Mouse (Mus musculus) E14TG2a.4 (cell line): ENCODE data around the gene Stx11.
"Not testable (repeated sequence)": the region's sequence is repeated elsewhere in the genome, so short reads cannot be mapped to it uniquely, and the experiment has no call there.

Experiments
- H3K27me3 ChIP-seq: 2 replicates; pipeline ENCODE4 v1.6.1; 2014; ENCODE audit warnings: low read length, control low read depth; ENCODE audit not compliant: insufficient read depth
- H3K36me3 ChIP-seq: 2 replicates; pipeline ENCODE4 v1.6.1; 2014; ENCODE audit warnings: low read length, control low read depth; ENCODE audit not compliant: insufficient read depth
- H3K4me1 ChIP-seq: replicated peaks from 2 replicates; pipeline ENCODE4 v1.6.1; 2014; ENCODE audit warnings: low read depth, low read length, control low read depth
- H3K4me3 ChIP-seq: replicated peaks from 2 replicates; pipeline ENCODE4 v1.5.1; 2014; ENCODE audit warnings: mild to moderate bottlenecking, low read length
- H3K9me3 ChIP-seq: 2 replicates; pipeline ENCODE4 v1.6.1; 2014; ENCODE audit warnings: low read length, control low read depth
- CTCF ChIP-seq: conservative IDR thresholded peaks from 2 replicates; pipeline ENCODE4 v1.5.1; 2014; ENCODE audit warnings: low read length
- NANOG ChIP-seq: IDR thresholded peaks from 2 replicates; pipeline ENCODE4 v1.6.1; 2014; ENCODE audit warnings: borderline replicate concordance, low read length, mixed read lengths
- POU5F1 ChIP-seq: IDR thresholded peaks from 2 replicates; pipeline ENCODE4 v1.6.1; 2014; ENCODE audit warnings: low read length, borderline replicate concordance

Stx11 gene

DNA sequence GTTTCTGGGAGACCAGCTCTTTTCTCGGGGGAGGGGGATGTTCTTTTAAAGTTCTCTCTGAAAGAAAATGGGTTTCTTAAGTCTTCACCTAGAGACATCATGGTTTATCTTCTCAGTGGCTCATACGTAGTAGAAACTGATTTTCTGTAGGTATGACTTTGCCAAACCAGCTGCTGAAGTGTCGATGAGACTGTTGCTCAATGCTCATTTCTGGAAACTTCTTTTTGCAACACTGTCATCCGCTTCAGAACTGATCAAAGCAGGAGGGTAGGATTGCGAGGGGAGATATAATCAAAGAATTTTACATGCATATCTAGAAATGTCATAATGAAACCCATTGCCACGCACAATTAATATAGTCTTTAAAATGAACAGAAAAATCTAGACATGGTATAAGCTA, 10.5 kb upstream of the Stx11 start:
- no peaks in the 10 kb centered on the region for H3K27me3 ChIP-seq
- H3K4me1 ChIP-seq = no peaks in the 10 kb centered on the region
- no peaks in the 10 kb centered on the region for H3K36me3 ChIP-seq
- TF ChIP-seq POU5F1 = no peak
- TF ChIP-seq NANOG = no peak
- TF ChIP-seq CTCF = no peak
- 0 out of 2 replicates have a peak, but pooled peaks cover 4% of the 10 kb centered on the region for H3K9me3 ChIP-seq
- H3K4me3 ChIP-seq = no peak overlapping the region

DNA sequence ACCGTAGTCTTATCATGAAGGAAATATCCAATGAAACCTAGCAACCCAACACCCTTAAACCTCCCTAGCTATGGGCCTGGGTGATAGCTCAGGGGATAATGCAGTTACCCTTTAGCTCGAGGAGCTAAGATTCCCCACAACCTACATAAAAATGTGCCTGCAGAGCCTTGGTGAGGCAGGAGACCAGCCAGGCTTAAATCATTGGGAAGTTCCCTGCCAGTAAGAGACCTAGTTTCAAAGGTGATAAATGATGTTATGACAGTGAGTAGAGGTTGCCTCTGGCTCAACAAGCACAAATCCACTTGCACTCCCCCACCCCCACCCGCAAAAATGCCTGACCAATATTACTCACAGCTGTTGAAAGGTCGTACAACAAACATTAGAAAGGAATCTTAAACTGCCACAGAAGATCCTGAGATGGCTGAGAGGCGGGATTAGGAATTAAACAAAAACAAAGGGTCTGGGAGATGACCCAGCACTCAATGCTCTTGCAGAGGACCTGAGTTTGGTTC, 1.6 kb upstream of the Stx11 start:
- Histone ChIP-seq H3K4me3 (no peak overlapping the region), H3K27me3 (peaks cover 57% of the 10 kb centered on the region)
- no peak for TF ChIP-seq NANOG
- no peak for TF ChIP-seq POU5F1
- TF ChIP-seq CTCF = no peak

DNA sequence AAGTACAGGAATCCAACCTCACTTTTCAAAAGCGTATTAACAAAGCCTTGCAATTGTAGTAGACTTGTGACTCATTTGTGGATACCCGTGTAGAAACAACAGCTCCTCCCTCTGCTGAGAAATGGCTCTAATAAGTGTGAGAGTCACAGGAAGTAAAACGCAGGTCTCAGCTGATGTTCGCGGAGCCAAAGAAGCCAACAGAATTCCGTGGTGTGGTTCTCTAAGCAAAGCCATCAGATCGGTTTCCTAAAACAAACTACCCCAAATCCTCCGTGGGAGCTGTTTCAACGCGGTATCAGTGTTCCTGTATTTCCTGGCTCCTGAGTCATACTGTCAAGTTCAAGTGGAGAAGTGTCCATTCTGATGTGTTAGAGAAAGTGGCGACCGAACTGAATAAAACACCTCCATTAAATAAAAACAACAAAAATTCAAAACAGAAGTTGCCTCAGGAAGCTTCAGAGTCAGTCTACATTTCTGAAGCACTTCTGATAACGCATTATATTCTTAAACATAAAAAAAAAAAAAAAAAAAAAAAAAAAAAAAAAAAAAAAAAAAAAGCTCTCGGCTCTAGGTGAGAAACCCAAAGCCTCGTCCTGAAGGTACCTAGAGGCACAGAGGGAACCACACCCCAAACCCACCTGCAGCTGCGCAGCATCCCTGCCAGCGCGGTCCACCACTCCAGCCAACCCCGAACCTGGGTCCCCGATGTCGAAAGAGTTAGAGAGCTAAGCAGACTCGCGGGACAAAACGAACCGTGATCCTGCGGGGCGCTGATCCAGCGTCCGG, 543 bp downstream of the Stx11 start:
- Histone ChIP-seq H3K9me3 (peaks cover 5% of the 10 kb centered on the region), H3K36me3 (no peaks in the 10 kb centered on the region), H3K27me3 (peaks cover 58% of the 10 kb centered on the region), H3K4me1 (peaks cover 8% of the 10 kb centered on the region), H3K4me3 (peak overlapping the region; percentile 89)
- no peak for TF ChIP-seq NANOG
- no peak for TF ChIP-seq CTCF
- no peak for TF ChIP-seq POU5F1

More for the DNA sequence above, 1.6 kb upstream of the Stx11 start:
- Histone ChIP-seq H3K9me3 (no peaks in the 10 kb centered on the region), H3K4me1 (peaks cover 8% of the 10 kb centered on the region), H3K36me3 (no peaks in the 10 kb centered on the region)

DNA sequence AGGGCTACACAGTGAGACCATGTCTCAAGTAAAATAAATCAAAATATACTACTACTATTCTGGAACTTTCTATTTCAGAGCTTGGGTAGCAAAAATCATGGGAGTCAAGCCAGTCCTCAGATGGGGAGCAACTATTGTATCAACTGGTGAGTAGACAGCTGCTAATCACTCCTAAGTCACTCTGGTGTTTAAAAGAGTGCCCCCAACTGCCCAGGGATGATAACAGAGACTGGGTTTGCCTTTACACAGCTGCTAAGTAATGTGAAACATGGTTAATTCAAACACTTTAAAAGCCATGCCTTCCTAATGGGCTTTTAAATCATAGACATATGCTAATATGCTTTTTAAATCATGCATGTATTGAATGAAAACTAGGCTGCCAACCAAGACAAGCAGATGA, 1.9 kb downstream of the Stx11 start:
- Histone ChIP-seq H3K9me3 (peaks cover 5% of the 10 kb centered on the region), H3K4me3 (no peak overlapping the region), H3K4me1 (peaks cover 8% of the 10 kb centered on the region), H3K27me3 (peaks cover 53% of the 10 kb centered on the region), H3K36me3 (no peaks in the 10 kb centered on the region)
- no peak for TF ChIP-seq POU5F1

DNA sequence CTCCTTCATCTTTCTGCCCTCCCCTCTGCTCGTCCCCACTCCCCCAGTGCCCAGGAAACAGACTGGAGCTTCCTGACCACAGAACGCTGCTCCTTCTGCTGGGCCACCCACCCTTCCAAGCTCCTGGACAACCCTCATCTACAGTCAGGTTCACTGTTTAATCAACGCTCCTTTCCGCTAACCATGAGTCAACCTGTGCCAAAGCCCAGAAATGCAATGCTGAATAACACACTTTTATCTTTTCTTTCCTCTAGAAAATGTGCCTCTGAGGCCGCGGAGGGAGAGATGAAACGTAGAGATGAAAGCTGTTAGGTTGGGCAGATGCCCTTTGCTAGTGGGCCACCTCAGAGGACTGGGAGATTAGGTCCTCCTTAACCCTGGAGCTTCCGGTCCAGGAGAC, 2.6 kb downstream of the Stx11 start:
- H3K9me3 ChIP-seq = peaks cover 5% of the 10 kb centered on the region
- H3K27me3 ChIP-seq = peaks cover 46% of the 10 kb centered on the region
- TF ChIP-seq POU5F1 (no peak), CTCF (no peak), NANOG (no peak)
- H3K4me1 ChIP-seq = peaks cover 8% of the 10 kb centered on the region
- no peak overlapping the region for H3K4me3 ChIP-seq
- no peaks in the 10 kb centered on the region for H3K36me3 ChIP-seq

DNA sequence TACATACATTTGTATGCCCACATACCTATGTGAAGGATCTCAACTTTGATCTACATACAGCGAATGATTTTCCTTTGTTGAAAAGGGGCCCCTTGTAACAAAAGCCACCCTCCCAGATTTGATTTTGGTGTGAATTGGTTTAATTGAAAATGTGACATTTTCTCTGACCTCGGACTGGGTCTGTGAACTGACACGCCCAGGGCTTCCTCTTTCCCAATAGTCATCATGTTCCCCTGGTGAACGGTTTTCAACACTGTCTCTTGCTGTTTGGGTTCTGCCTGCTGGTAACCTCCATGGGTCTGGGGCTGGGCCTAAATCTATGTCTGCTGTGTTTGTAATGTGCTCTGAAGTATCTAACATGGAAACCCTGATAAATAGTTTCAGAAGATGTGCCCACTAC, 6.8 kb downstream of the Stx11 start:
- H3K36me3 ChIP-seq = no peaks in the 10 kb centered on the region

DNA sequence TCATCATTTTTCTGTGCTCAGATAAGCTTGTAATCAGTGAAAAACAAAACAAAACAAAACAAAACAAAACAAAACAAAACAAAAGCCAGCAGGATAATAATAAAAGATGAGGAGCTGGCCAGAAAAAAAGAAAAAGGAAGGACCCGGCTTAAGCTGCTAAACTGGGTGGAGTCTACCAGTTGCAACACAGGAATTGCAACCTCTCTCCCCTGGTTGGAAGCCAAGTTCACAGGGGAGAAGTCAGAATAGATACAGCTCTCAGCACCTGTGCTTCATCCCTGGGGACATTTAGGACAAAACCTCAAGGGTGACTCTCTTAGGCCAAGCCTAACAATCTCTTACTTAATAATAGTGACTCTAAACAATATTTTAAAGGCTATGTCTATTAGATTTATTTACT, 8.3 kb downstream of the Stx11 start:
- Histone ChIP-seq H3K27me3 (peaks cover 5% of the 10 kb centered on the region), H3K36me3 (no peaks in the 10 kb centered on the region), H3K9me3 (peaks cover 5% of the 10 kb centered on the region), H3K4me1 (no peaks in the 10 kb centered on the region), H3K4me3 (no peak overlapping the region)
- TF ChIP-seq NANOG (no peak), POU5F1 (no peak), CTCF (no peak)

More for the DNA sequence above, 6.8 kb downstream of the Stx11 start:
- Histone ChIP-seq H3K9me3 (peaks cover 5% of the 10 kb centered on the region), H3K4me3 (no peak overlapping the region), H3K27me3 (peaks cover 19% of the 10 kb centered on the region), H3K4me1 (no peaks in the 10 kb centered on the region)
- TF ChIP-seq CTCF (no peak), NANOG (no peak), POU5F1 (no peak)

DNA sequence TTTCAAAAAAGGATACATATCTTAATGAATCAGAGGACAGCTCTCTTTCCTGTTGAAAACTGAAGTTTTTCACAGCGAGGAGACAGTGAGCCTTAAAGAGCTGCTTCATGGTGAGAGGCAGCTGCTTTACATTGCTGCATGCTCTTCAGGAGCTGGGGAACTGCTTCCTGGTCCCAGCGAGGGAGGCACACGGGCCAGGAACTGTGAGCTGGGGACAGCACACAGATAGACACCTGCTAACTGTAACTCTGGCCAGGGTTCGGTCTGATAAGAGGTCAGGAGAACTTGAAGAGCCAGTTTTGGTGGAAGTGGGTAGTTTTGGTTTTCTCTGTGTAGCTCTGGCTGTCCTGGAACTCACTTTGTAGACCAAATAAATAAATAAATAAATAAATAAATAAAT, 12.7 kb downstream of the Stx11 start:
- H3K9me3 ChIP-seq, H3K4me3 ChIP-seq, H3K36me3 ChIP-seq, H3K27me3 ChIP-seq, H3K4me1 ChIP-seq: not testable (repeated sequence)

DNA sequence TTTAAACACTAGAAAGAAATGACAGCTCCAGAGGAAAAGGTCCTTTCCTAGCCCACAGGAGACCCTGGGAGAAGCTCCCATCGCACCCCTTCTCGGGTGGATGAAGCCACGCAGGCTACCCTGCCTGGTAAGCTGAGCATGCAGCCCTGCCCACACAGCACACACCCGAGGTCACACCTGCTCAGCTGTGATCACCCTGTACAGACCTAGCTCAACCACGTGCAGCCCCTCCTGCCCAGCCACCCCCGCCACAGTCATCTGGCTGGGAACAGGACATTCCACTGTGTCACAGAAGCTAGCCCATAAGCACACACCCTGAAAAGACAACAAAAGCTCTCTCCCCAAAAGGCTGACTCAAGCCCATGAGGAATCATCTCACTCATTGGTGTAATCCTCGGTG, 14.8 kb downstream of the Stx11 start:
- Histone ChIP-seq H3K4me1 (peaks cover 4% of the 10 kb centered on the region), H3K36me3 (no peaks in the 10 kb centered on the region), H3K9me3 (peaks cover 4% of the 10 kb centered on the region), H3K4me3 (no peak overlapping the region), H3K27me3 (peaks cover 5% of the 10 kb centered on the region; the same call in 1 of the 2 replicates)
- no peak for TF ChIP-seq NANOG
- TF ChIP-seq CTCF = no peak
- TF ChIP-seq POU5F1 = no peak
